Mouse (Mus musculus) urinary bladder, postnatal 10 days (tissue): ENCODE results near the gene Bloc1s3.

Experiments used
- DNase-seq: peaks from one replicate; pipeline ENCODE4 v3.0.0; 2022; ENCODE audit warnings: low spot score

Bloc1s3 gene

GRCm38 (mm10) chr7:19455186-19455585 is 53.0 kb downstream of the Bloc1s3 start:
- no peak for DNase-seq
